Mouse (Mus musculus): ENCODE data around the gene Anks1b. TPM values are rescaled to one million over a fixed set of nuclear protein-coding genes. Genes with fewer than 3 reads are reported as not detected.

Gene Anks1b
- polyA plus RNA-seq, 1 experiment from 2014 or later = 78.3 TPM

GRCm38 (mm10) chr10:90577777-90578176 lies 704.5 kb downstream of the Anks1b start:
- no peaks in the 10 kb centered on the region for H3K36me3 ChIP-seq (ENCODE audit: control insufficient read depth, insufficient read depth, low read length)
- ATAC-seq = no peak
- WGBS = 56% methylated on average over 9 of the region's 9 CpGs

GRCm38 (mm10) chr10:90579970-90580369 lies 706.7 kb downstream of the Anks1b start:
- WGBS = 77% methylated on average over 5 of the region's 5 CpGs
- Histone ChIP-seq H3K36me3 (ENCODE audit: control insufficient read depth, insufficient read depth, low read length) (no peaks in the 10 kb centered on the region), H3K27me3 (replicated peaks; ENCODE audit: control insufficient read depth, insufficient read depth, low read length) (no peaks in the 10 kb centered on the region), H3K9ac (ENCODE audit: low read depth, low read length) (no peak overlapping the region), H3K27ac (ENCODE audit: low read depth, low read length) (no peak overlapping the region), H3K4me3 (ENCODE audit: low read length) (no peak overlapping the region), H3K4me1 (ENCODE audit: control insufficient read depth, insufficient read depth, low read depth, low read length) (no peaks in the 10 kb centered on the region), H3K4me2 (ENCODE audit: low read length) (0 out of 2 replicates have a peak overlapping the region, but pooled peaks have one; percentile 3), H3K9me3 (ENCODE audit: control insufficient read depth, low read length) (no peaks in the 10 kb centered on the region)
- ATAC-seq = no peak

More at GRCm38 (mm10) chr10:90577777-90578176, 704.5 kb downstream of the Anks1b start:
- peak overlapping the region; percentile 62 for H3K4me2 ChIP-seq (ENCODE audit: low read length)
- no peaks in the 10 kb centered on the region for H3K27me3 ChIP-seq (replicated peaks; ENCODE audit: control insufficient read depth, insufficient read depth, low read length)
- no peaks in the 10 kb centered on the region for H3K9me3 ChIP-seq (ENCODE audit: control insufficient read depth, low read length)
- peak overlapping the region; percentile 66 for H3K9ac ChIP-seq (ENCODE audit: low read depth, low read length)
- H3K27ac ChIP-seq (ENCODE audit: low read depth, low read length) = peak overlapping the region; percentile 48; the same call in 1 of the 2 replicates
- H3K4me1 ChIP-seq (ENCODE audit: control insufficient read depth, insufficient read depth, low read depth, low read length) = no peaks in the 10 kb centered on the region
- H3K4me3 ChIP-seq (ENCODE audit: low read length) = peak overlapping the region; percentile 48

- Histone ChIP-seq H3K9me3 (ENCODE audit: control insufficient read depth, low read length) (no peaks in the 10 kb centered on the region), H3K27me3 (replicated peaks; ENCODE audit: control insufficient read depth, insufficient read depth, low read length) (no peaks in the 10 kb centered on the region), H3K4me2 (ENCODE audit: low read length) (no peak overlapping the region), H3K9ac (ENCODE audit: low read depth, low read length) (no peak overlapping the region), H3K4me1 (ENCODE audit: control insufficient read depth, insufficient read depth, low read depth, low read length) (no peaks in the 10 kb centered on the region), H3K4me3 (ENCODE audit: low read length) (no peak overlapping the region), H3K36me3 (ENCODE audit: control insufficient read depth, insufficient read depth, low read length) (no peaks in the 10 kb centered on the region), H3K27ac (ENCODE audit: low read depth, low read length) (no peak overlapping the region)
- 79% methylated on average over 4 of the region's 4 CpGs for WGBS
- no peak for ATAC-seq
Measured at GRCm38 (mm10) chr10:90584052-90584451, 710.7 kb downstream of the Anks1b start.

- Histone ChIP-seq H3K4me3 (ENCODE audit: low read length) (no peak overlapping the region), H3K4me1 (ENCODE audit: control insufficient read depth, insufficient read depth, low read depth, low read length) (peaks cover 7% of the 10 kb centered on the region), H3K36me3 (ENCODE audit: control insufficient read depth, insufficient read depth, low read length) (no peaks in the 10 kb centered on the region), H3K27me3 (replicated peaks; ENCODE audit: control insufficient read depth, insufficient read depth, low read length) (no peaks in the 10 kb centered on the region), H3K9me3 (ENCODE audit: control insufficient read depth, low read length) (no peaks in the 10 kb centered on the region), H3K4me2 (ENCODE audit: low read length) (no peak overlapping the region), H3K9ac (ENCODE audit: low read depth, low read length) (no peak overlapping the region), H3K27ac (ENCODE audit: low read depth, low read length) (no peak overlapping the region)
- ATAC-seq = peak; percentile 80
- 11% methylated on average over 3 of the region's 3 CpGs for WGBS
Measured at GRCm38 (mm10) chr10:90596142-90596541, 722.8 kb downstream of the Anks1b start.

- H3K27ac ChIP-seq (ENCODE audit: low read depth, low read length) = no peak overlapping the region
- 8% methylated on average over 3 of the region's 3 CpGs for WGBS
- no peaks in the 10 kb centered on the region for H3K36me3 ChIP-seq (ENCODE audit: control insufficient read depth, insufficient read depth, low read length)
- H3K4me1 ChIP-seq (ENCODE audit: control insufficient read depth, insufficient read depth, low read depth, low read length) = peaks cover 7% of the 10 kb centered on the region
- no peak overlapping the region for H3K9ac ChIP-seq (ENCODE audit: low read depth, low read length)
- ATAC-seq = peak; percentile 55; the same call in 1 of the 2 replicates
- H3K27me3 ChIP-seq (replicated peaks; ENCODE audit: control insufficient read depth, insufficient read depth, low read length) = no peaks in the 10 kb centered on the region
- H3K9me3 ChIP-seq (ENCODE audit: control insufficient read depth, low read length) = no peaks in the 10 kb centered on the region
- H3K4me2 ChIP-seq (ENCODE audit: low read length) = no peak overlapping the region
- H3K4me3 ChIP-seq (ENCODE audit: low read length) = no peak overlapping the region
Measured at GRCm38 (mm10) chr10:90596576-90596975, 723.3 kb downstream of the Anks1b start.

- no peak overlapping the region for H3K9ac ChIP-seq (ENCODE audit: low read depth, low read length)
- H3K36me3 ChIP-seq (ENCODE audit: control insufficient read depth, insufficient read depth, low read length) = no peaks in the 10 kb centered on the region
- H3K27me3 ChIP-seq (replicated peaks; ENCODE audit: control insufficient read depth, insufficient read depth, low read length) = no peaks in the 10 kb centered on the region
- H3K4me3 ChIP-seq (ENCODE audit: low read length) = no peak overlapping the region
- ATAC-seq = no peak
- H3K27ac ChIP-seq (ENCODE audit: low read depth, low read length) = no peak overlapping the region
- no peaks in the 10 kb centered on the region for H3K9me3 ChIP-seq (ENCODE audit: control insufficient read depth, low read length)
- H3K4me1 ChIP-seq (ENCODE audit: control insufficient read depth, insufficient read depth, low read depth, low read length) = peaks cover 7% of the 10 kb centered on the region
- no peak overlapping the region for H3K4me2 ChIP-seq (ENCODE audit: low read length)
Measured at GRCm38 (mm10) chr10:90599149-90599548, 725.8 kb downstream of the Anks1b start.

GRCm38 (mm10) chr10:90599726-90600531 lies 726.6 kb downstream of the Anks1b start:
- Histone ChIP-seq H3K27me3 (replicated peaks; ENCODE audit: control insufficient read depth, insufficient read depth, low read length) (no peaks in the 10 kb centered on the region), H3K4me1 (ENCODE audit: control insufficient read depth, insufficient read depth, low read depth, low read length) (peaks cover 7% of the 10 kb centered on the region), H3K36me3 (ENCODE audit: control insufficient read depth, insufficient read depth, low read length) (no peaks in the 10 kb centered on the region), H3K4me3 (ENCODE audit: low read length) (no peak overlapping the region), H3K4me2 (ENCODE audit: low read length) (no peak overlapping the region), H3K27ac (ENCODE audit: low read depth, low read length) (no peak overlapping the region; the same call in 1 of the 2 replicates), H3K9ac (ENCODE audit: low read depth, low read length) (no peak overlapping the region), H3K9me3 (ENCODE audit: control insufficient read depth, low read length) (no peaks in the 10 kb centered on the region)
- ATAC-seq = peak; percentile 48; the same call in 1 of the 2 replicates
- WGBS = 80% methylated on average over 14 of the region's 14 CpGs

GRCm38 (mm10) chr10:90607586-90607985 lies 734.3 kb downstream of the Anks1b start:
- H3K36me3 ChIP-seq (ENCODE audit: control insufficient read depth, insufficient read depth, low read length) = no peaks in the 10 kb centered on the region
- no peak for ATAC-seq
- H3K4me1 ChIP-seq (ENCODE audit: control insufficient read depth, insufficient read depth, low read depth, low read length) = no peaks in the 10 kb centered on the region
- no peak overlapping the region for H3K27ac ChIP-seq (ENCODE audit: low read depth, low read length)
- WGBS = 42% methylated on average over 3 of the region's 3 CpGs
- H3K27me3 ChIP-seq (replicated peaks; ENCODE audit: control insufficient read depth, insufficient read depth, low read length) = no peaks in the 10 kb centered on the region
- no peak overlapping the region for H3K9ac ChIP-seq (ENCODE audit: low read depth, low read length)
- no peak overlapping the region for H3K4me3 ChIP-seq (ENCODE audit: low read length)
- H3K4me2 ChIP-seq (ENCODE audit: low read length) = no peak overlapping the region
- H3K9me3 ChIP-seq (ENCODE audit: control insufficient read depth, low read length) = no peaks in the 10 kb centered on the region

GRCm38 (mm10) chr10:90609437-90609836 lies 736.1 kb downstream of the Anks1b start:
- no peak overlapping the region for H3K9ac ChIP-seq (ENCODE audit: low read depth, low read length)
- no peak overlapping the region for H3K27ac ChIP-seq (ENCODE audit: low read depth, low read length)
- no peaks in the 10 kb centered on the region for H3K9me3 ChIP-seq (ENCODE audit: control insufficient read depth, low read length)
- 96% methylated on average over 7 of the region's 7 CpGs for WGBS
- H3K27me3 ChIP-seq (replicated peaks; ENCODE audit: control insufficient read depth, insufficient read depth, low read length) = no peaks in the 10 kb centered on the region
- no peak overlapping the region for H3K4me2 ChIP-seq (ENCODE audit: low read length)
- H3K4me1 ChIP-seq (ENCODE audit: control insufficient read depth, insufficient read depth, low read depth, low read length) = no peaks in the 10 kb centered on the region
- no peaks in the 10 kb centered on the region for H3K36me3 ChIP-seq (ENCODE audit: control insufficient read depth, insufficient read depth, low read length)
- ATAC-seq = no peak
- no peak overlapping the region for H3K4me3 ChIP-seq (ENCODE audit: low read length)

Measured in hindbrain, embryonic 16.5 days (tissue).